Mouse (Mus musculus): ENCODE data around the gene Gipc3. TPM values are rescaled to one million over a fixed set of nuclear protein-coding genes. Genes with fewer than 3 reads are reported as not detected.

Gipc3 gene
- polyA plus RNA-seq (2015; fragmentation: Illumina TruSeq; extraction: RNeasy Lipid Tissue Mini Kit (QIAGEN cat#74804); ENCODE audit: insufficient read depth, low replicate concordance) = 0.59 TPM

GRCm38 (mm10) chr10:81342686-81343505 lies at the start of gene Gipc3:
Gene Gipc3, minus strand, starts transcription at chr10:81343266.

DNA sequence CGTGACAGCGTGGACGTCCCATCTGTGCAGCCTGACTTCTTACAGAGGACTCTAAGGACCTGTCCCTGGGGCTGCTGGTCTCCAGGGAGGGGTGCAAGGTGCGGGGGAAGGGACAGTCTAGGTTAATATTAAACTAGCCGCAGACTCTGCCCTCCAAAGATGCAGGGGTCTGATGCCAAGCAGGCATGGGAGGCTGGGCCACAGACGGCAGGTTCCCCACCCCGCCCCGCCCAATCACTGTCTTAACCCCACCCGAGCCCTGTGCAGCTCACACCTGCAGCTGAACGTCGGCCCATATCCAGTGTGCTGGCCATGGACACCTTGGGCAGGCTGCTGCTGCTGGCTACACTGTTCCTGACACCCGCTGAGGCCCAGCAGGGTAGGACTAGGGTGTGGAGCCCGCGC lies 49.7 kb upstream of the Gipc3 start, which contains the start of gene Smim24:
TSS of gene Smim24 (plus strand) at position 271 of the 405 bp plus-strand sequence.

DNA sequence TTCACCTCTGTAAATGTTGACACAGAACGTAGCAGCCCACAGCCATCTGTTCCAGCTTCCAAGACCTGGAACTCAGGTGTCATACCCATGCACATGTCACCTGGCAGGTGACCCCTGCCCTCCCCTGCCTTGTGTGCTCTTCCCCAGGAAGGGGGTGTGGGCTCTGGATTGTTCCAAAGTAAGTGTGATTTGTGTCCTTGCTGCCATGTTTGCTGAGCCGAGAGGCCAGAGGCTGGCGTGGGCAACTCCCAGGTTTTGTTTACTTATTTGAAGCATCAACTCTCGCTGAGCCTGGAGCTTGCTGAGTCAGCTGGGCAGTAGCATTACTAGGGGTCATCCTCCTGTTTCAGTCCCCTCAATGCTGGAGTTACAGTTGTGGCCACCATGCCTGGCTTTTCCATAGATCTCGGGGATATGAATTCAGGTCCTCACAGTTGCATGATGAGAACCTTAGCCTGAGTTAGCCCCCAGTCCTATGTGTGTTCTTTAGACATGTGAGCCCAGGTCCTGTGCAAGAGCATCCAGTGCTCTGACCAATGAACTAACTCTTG lies 45.5 kb upstream of the Gipc3 start, which contains the start of gene Gm48552:
TSS of gene Gm48552 (plus strand) at position 501 of the 551 bp plus-strand sequence.

DNA sequence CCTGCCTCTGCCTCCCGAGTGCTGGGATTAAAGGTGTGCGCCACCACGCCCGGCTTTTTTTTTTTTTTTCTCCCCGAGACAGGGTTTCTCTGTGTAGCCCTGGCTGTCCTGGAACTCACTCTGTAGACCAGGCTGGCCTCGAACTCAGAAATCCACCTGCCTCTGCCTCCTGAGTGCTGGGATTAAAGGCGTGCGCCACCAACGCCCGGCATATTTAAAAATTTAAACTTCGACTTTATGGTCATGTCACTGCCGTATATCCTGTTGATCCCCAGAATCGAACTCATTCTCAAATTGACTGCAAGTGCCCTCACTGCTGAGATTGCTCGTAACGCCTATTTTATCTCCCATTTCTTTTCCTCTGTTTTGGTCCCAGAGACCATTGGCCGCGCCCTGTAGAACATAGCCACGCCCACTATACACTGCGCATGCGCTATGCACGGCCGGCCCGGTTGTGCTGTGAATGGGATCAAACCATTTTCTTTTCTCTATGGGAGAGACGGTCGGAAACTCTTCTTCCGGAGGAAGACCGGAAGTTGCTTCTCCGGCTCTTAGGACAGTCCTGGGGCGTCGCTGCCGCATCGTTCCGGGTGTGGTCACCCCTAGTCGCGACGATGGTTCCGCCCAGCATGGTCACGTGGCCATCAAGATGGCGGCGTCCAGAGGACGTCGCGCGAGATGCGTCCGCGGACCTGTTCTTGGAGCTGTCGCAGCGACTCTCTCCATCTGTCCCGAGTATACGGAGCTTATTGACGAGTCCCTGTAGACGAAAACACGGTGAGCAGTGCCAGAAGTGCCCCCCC lies 40.9 kb upstream of the Gipc3 start, which contains the start of the genes Dohh and Gm48551:
TSS of gene Dohh (plus strand) at position 627 of the 803 bp plus-strand sequence.
TSS of gene Gm48551 (plus strand) at position 665 of the 803 bp plus-strand sequence.

DNA sequence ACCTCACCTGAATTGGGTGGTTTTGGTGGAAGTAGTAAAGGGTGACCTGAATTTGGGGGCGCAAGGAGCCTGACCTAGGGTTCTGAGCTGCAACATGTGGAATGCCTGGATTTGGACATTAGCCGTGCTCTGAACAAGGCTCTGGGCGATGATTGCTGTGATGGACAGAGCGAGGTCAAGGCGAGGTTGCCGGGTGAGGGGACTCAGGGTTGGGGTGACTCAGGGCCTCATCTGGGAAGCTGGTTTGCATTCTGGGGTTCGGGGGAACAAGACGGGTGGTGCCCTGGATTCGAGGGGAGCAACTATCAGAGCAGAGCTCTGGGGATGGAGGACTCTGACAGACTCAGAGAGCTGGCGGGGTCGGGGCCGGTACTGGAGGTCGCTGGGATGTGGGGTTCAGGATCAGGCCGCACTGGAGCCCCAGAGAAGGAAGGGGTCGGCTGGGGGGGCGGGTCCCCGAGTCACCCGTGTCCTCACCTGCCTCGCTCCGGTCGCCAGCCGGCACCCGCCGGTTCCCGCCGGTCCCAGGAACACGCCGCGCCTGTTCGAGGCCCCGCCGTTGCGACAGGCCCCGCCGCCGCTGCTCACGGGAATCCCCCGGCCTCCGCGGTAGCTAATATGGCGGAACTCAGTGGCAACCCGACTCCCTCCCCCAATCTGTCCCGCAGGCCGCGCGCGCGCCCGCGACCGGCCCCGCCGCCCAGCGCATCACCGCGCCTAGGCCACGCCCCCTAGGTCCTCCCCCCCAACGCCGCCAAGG lies 34.9 kb upstream of the Gipc3 start, which contains the start of gene Fzr1:
TSS of gene Fzr1 (minus strand) at position 724 of the 760 bp plus-strand sequence.

GRCm38 (mm10) chr10:81365672-81366476 lies 22.8 kb upstream of the Gipc3 start, which contains the start of gene 4930404N11Rik:
Gene 4930404N11Rik, minus strand, starts transcription at chr10:81365816.

DNA sequence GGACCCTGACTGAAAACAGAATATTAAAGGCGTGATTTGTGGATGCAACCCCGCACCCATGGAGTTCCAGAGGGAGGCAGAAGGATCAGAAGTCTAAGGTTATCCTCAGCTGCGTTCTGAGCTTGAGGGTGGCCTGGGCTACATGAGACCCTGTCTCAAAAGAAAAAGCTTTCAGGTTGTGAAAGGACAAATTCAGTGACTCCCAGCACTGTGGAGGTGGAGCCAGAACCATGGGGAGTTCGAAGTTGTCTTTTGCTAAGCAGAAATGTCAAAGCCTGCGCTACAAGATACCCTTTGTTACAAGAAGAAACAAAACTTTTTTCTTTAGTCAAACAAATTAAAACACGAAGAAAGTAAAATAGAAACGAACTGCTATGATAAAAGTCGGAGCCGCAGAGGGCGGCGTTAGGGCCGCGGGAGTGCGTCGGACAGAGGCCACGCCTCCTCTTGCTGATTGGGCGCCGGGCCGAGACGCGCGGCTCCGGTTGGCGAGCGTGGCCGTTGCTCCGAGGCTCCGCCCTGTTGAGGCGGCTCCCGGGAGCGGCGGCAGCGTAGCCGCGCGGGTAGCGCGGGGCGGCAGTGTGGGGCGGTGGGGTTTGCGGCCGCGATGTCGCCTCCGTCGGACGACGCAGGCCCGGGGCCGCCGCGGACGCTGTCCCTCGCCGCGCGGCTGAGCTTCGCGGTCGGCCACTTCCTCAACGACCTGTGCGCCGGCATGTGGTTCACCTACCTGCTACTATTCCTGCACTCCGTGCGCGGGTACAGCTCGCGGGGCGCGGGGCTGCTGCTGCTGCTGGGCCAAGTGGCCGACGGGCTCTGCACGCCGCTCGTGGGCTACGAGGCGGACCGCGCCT lies 14.2 kb upstream of the Gipc3 start, which contains the start of gene Mfsd12:
TSS of gene Mfsd12 (plus strand) at position 501 of the 854 bp plus-strand sequence.

DNA sequence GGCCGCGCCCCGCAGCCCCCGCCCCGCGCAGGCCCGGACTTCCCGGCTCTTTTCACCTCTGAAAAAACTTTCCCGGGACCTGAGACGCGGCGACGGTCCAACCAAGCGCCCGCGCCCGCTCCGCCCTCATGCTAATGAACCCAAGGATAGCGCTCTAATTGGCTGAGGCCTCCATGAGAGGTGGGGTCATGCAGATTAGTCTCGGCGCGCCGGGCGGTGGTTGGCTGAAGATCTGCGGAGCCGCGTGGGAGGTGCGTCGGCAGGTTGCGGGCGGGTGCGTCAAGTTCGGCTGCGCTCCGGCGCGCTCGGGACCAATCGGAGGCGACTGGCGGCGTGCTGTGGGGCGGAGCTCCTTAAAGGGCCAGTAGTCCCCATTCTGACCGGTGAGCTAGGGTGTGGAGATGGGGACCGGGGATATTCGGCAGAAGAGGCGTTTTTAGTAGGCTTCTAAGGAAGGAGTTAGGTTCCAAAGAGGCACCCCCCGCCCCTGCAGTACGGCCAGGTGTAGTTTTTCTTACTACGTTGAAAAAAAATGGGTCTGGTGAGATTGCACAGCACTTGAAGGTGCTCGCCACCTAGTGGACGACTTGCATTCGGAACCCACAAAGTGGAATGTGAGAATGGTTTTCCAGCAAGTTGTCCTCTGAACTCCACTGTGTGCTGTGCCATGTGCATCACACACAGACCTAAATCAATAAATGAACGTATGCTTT lies 7.4 kb upstream of the Gipc3 start, which contains the start of gene Hmg20b:
TSS of gene Hmg20b (minus strand) at position 130 of the 713 bp plus-strand sequence.

GRCm38 (mm10) chr10:81328386-81328785 lies 14.7 kb downstream of the Gipc3 start, which contains the start of gene Tbxa2r:
Gene Tbxa2r, plus strand, starts transcription at chr10:81328731.

GRCm38 (mm10) chr10:81320550-81321347 lies 22.3 kb downstream of the Gipc3 start, which contains the start of gene Cactin:
Gene Cactin, plus strand, starts transcription at chr10:81321103.

DNA sequence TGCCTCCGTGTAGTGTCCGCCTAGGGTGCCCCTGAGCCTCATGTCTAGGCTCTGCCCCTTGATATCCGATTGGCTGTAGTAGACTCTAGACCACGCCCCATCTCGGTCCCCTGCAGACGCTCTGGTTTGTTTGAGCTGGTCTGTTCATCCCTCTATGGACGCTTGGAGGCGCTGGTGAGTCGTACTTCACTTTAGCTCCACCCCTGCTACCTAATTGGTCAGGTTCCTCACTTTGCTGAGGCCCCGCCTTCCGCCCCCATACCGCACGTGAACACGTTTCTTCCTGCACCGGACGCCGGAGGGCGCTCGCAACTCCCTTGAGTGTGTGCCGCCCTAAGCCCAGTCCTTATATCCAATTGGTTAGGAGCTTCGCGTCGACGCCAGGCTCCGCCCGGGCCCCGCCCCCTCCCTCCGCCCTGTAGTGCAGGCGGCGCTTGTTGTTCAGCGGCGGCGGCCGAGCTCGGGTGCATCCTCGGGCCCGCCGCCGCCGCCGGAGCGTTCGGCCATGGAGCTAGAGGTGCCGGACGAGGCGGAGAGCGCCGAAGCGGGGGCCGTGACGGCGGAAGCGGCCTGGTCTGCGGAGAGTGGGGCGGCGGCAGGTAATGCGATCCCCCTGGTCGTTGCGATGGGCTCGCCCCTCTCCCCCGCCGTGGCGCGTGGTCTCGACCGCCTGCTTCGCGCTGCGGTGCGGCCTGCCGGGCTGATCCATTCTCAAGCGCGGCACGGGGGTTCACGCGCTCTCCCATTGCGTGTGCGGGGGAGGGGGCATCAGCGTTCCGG lies 50.3 kb downstream of the Gipc3 start, which contains the start of gene Pip5k1c:
TSS of gene Pip5k1c (plus strand) at position 410 of the 780 bp plus-strand sequence.

GRCm38 (mm10) chr10:81291511-81292104 lies 51.5 kb downstream of the Gipc3 start, which contains the start of gene Tjp3:
Gene Tjp3, minus strand, starts transcription at chr10:81291581.

Data from spleen, adult 10 weeks (tissue).